Mouse (Mus musculus) bone marrow macrophage, adult 2 months (primary cell): ENCODE measurements at regions not wholly inside any gene's neighbourhood (a gene's known extent, or its start where the extent isn't known, plus 50 kb on each side); places are given as distances from the start of the nearest gene placed in this dataset.

ENCODE experiments used
- CTCF ChIP-seq: IDR thresholded peaks from 2 replicates; pipeline ENCODE4 v1.5.1; 2012; ENCODE audit warnings: low read depth, mild to moderate bottlenecking, low read length, moderate library complexity
- POLR2A ChIP-seq: IDR thresholded peaks from 2 replicates; pipeline ENCODE4 v1.6.1; 2012; ENCODE audit warnings: mild to moderate bottlenecking, low read depth, low read length, borderline replicate concordance

GRCm38 (mm10) chr12:78097119-78097518, 96.9 kb upstream of the Gm6657 start:
- no peak for TF ChIP-seq POLR2A
- TF ChIP-seq CTCF: no peak
